ENCODE assay signal across 15 mouse cellular contexts in the genomic region with DNA sequence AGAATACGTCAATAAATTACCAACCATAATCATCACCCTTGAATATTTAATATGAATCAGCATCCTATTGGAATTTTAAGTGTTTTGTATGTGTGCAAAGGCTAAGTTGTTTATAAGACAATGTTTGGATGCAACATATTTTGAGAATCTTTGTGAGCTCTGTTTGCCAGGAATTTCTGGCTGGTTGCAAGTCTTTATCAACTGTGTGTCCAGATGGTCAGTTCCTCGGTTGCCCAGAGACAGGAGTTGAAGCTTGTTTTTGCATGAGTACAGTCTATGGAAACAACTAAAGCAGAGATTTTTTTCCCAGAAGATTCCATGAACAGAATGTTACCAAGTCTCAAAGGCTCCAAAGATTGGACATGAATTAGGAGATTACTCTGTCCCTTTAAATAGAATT.
DNase-seq lines count a peak whose midpoint lies in the region; ATAC-seq lines count a peak whose summit lies in the region.
"Had no signal": no experiment of that assay in that cellular context is flagged by ENCODE, and none has a peak within 500 bp of the region (broad histone marks: within the 10 kb centered on the region; RNA-seq: fewer than 3 reads in every experiment).

No protein-coding gene starts in this region.

- no peak overlapping the region for H3K4me3 ChIP-seq in intestine, embryonic 16.5 days (ENCODE audit: low read length)
- H3K4me3 ChIP-seq: embryonic facial prominence, embryonic 15.5 days; forebrain, embryonic 12.5 days; midbrain, embryonic 15.5 days had no signal

- H3K27ac ChIP-seq in intestine, embryonic 16.5 days (ENCODE audit: low read length): no peak overlapping the region
- H3K27ac ChIP-seq: embryonic facial prominence, embryonic 15.5 days; forebrain, embryonic 12.5 days; midbrain, embryonic 15.5 days had no signal

- H3K4me2 ChIP-seq in intestine, embryonic 16.5 days (ENCODE audit: low read depth, low read length): no peak overlapping the region
- H3K4me2 ChIP-seq: embryonic facial prominence, embryonic 15.5 days; forebrain, embryonic 12.5 days; midbrain, embryonic 15.5 days had no signal

- H3K9ac ChIP-seq in intestine, embryonic 16.5 days (ENCODE audit: low read depth, low read length): no peak overlapping the region
- H3K9ac ChIP-seq: embryonic facial prominence, embryonic 15.5 days; forebrain, embryonic 12.5 days; midbrain, embryonic 15.5 days had no signal

- 63% methylated on average over 2 of the region's 2 CpGs for WGBS in intestine, embryonic 16.5 days

- H3K36me3 ChIP-seq in intestine, embryonic 16.5 days (ENCODE audit: control insufficient read depth, insufficient read depth, low read length): no peaks in the 10 kb centered on the region
- H3K36me3 ChIP-seq: embryonic facial prominence, embryonic 15.5 days; forebrain, embryonic 12.5 days; midbrain, embryonic 15.5 days had no signal

- peak; percentile 10 for DNase-seq in gastrocnemius, adult 18-20 months (ENCODE audit: low spot score)
- DNase-seq in gastrocnemius, postnatal 4 days (ENCODE audit: low spot score in 2 of 2): no peak
- peak; percentile 22 for DNase-seq in left cerebral cortex, postnatal 4 days
- no peak for DNase-seq in left cerebral cortex, adult 18-20 months (ENCODE audit: low spot score in 2 of 2)
- peak; percentile 52 to 78 for DNase-seq in cerebellum, postnatal 14 days
- DNase-seq in lung, postnatal 25 days (ENCODE audit: low spot score): peak; percentile 13
- no peak for DNase-seq in left cerebral cortex, postnatal 14 days (ENCODE audit: low spot score in 2 of 2)
- DNase-seq: adrenal gland, adult 2 months; gastrocnemius, postnatal 14 days; kidney, postnatal 25 days; layer of hippocampus, postnatal 36 days had no signal

- ATAC-seq in intestine, embryonic 16.5 days: no peak
- ATAC-seq: midbrain, embryonic 15.5 days had no signal

- intact Hi-C loops in left cerebral cortex, postnatal 4 days (cut with DNase I): no loop called here
- intact Hi-C loops in left cerebral cortex, postnatal 14 days (cut with DNase I): no loop called here

- no peaks in the 10 kb centered on the region for H3K4me1 ChIP-seq in intestine, embryonic 16.5 days (ENCODE audit: control insufficient read depth, insufficient read depth, low read length)
- H3K4me1 ChIP-seq: embryonic facial prominence, embryonic 15.5 days; forebrain, embryonic 12.5 days; midbrain, embryonic 15.5 days had no signal

- H3K27me3 ChIP-seq in intestine, embryonic 16.5 days (replicated peaks; ENCODE audit: control insufficient read depth, insufficient read depth, low read length): no peaks in the 10 kb centered on the region
- H3K27me3 ChIP-seq: embryonic facial prominence, embryonic 15.5 days; forebrain, embryonic 12.5 days; midbrain, embryonic 15.5 days had no signal

- no peaks in the 10 kb centered on the region for H3K9me3 ChIP-seq in intestine, embryonic 16.5 days (ENCODE audit: control insufficient read depth, low read length)
- H3K9me3 ChIP-seq: embryonic facial prominence, embryonic 15.5 days; forebrain, embryonic 12.5 days; midbrain, embryonic 15.5 days had no signal

Comparison
In these comparisons a context has a peak if more than half of its experiments do, and no peak if none do; other contexts are left out.
1. DNase-seq: peak in gastrocnemius, adult 18-20 months (single experiment), left cerebral cortex, postnatal 4 days (single experiment), cerebellum, postnatal 14 days (2 of 2) and lung, postnatal 25 days (single experiment); none in gastrocnemius, postnatal 4 days (0 of 2), left cerebral cortex, adult 18-20 months (0 of 2) and left cerebral cortex, postnatal 14 days (0 of 2).